Mouse (Mus musculus): ENCODE data around the gene Dgcr8. TPM values are rescaled to one million over a fixed set of nuclear protein-coding genes. Genes with fewer than 3 reads are reported as not detected.

Dgcr8 gene
- total RNA-seq, 1 experiment from 2014 or later = 84.9 TPM

Other genes starting within 250 kb of the Dgcr8 start
- 19.6 and 29.7 TPM in 2 replicates for gene Dgcr6, start 236.4 kb downstream of the Dgcr8 start, total RNA-seq (2017)
- gene Prodh, start 199.0 kb downstream of the Dgcr8 start, total RNA-seq (2017) = 41.1 and 67.9 TPM in 2 replicates
- gene Rtn4r, start 161.6 kb downstream of the Dgcr8 start, total RNA-seq (2017) = 0.19 TPM in 1 of 2 replicates, not detected in the other
- gene Ccdc188, start 71.4 kb downstream of the Dgcr8 start, total RNA-seq (2017) = not detected in 2 replicates
- gene Zdhhc8, start 54.1 kb downstream of the Dgcr8 start, total RNA-seq (2017) = 9.4 and 9.6 TPM in 2 replicates
- 86.8 and 88.1 TPM in 2 replicates for gene Trmt2a, start 40.6 kb downstream of the Dgcr8 start, total RNA-seq (2017)
- gene Ranbp1, start 40.5 kb downstream of the Dgcr8 start, total RNA-seq (2017) = 330 and 415 TPM in 2 replicates
- not detected in 2 replicates for gene Gm49776, start 30.9 kb downstream of the Dgcr8 start, total RNA-seq (2017)
- gene Tango2, start 58.9 kb upstream of the Dgcr8 start, total RNA-seq (2017) = 11.7 and 13.9 TPM in 2 replicates
- 4.7 and 12.7 TPM in 2 replicates for gene Arvcf, start 58.9 kb upstream of the Dgcr8 start, total RNA-seq (2017)
- 12.6 and 16.3 TPM in 2 replicates for gene Txnrd2, start 137.1 kb upstream of the Dgcr8 start, total RNA-seq (2017)
- gene Comt, start 137.6 kb upstream of the Dgcr8 start, total RNA-seq (2017) = 54.8 and 57.7 TPM in 2 replicates
- 4.4 and 4.5 TPM in 2 replicates for gene Gnb1l, start 209.5 kb upstream of the Dgcr8 start, total RNA-seq (2017)
- gene Rtl10, start 209.7 kb upstream of the Dgcr8 start, total RNA-seq (2017) = 6.7 and 8.4 TPM in 2 replicates

All from hematopoietic stem cell, adult 5-6 weeks (primary cell).